Mouse (Mus musculus): ENCODE measurements around the gene Depp1.

Gene Depp1

GRCm38 (mm10) chr6:116693639-116694038, 43.2 kb downstream of the Depp1 start:
- DNase-seq = no peak

- no peak for DNase-seq
These were observed 43.9 kb downstream of the Depp1 start for GRCm38 (mm10) chr6:116694346-116694745.

- no peak for DNase-seq
These were observed 47.0 kb downstream of the Depp1 start for GRCm38 (mm10) chr6:116697413-116697812.

GRCm38 (mm10) chr6:116697896-116698425, 47.6 kb downstream of the Depp1 start:
- no peak for DNase-seq

- DNase-seq = no peak
These were observed 50.4 kb downstream of the Depp1 start for GRCm38 (mm10) chr6:116700821-116701220.

All from thymus, postnatal 25 days (tissue).